Mouse (Mus musculus) thymus, adult 2 months (tissue): ENCODE data around the gene Fam180a. TPM values are rescaled to one million over a fixed set of nuclear protein-coding genes. Genes with fewer than 3 reads are reported as not detected.

ENCODE experiments used
- DNase-seq: peaks from one replicate; pipeline ENCODE4 v3.0.0; 2021
- H3K27ac ChIP-seq: fragments of 200-500 bp; 2 replicates; pipeline ENCODE4 v1.5.1; 2012; ENCODE audit warnings: low read length, control low read depth; ENCODE audit not compliant: control insufficient read depth, insufficient read depth
- H3K27me3 ChIP-seq: fragments of 200-500 bp; 2 replicates; pipeline ENCODE4 v1.6.1; 2012; ENCODE audit warnings: mild to moderate bottlenecking, low read length, moderate library complexity, mixed read lengths; ENCODE audit not compliant: control insufficient read depth, insufficient read depth
- H3K36me3 ChIP-seq: fragments of 200-500 bp; 2 replicates; pipeline ENCODE4 v1.6.1; 2012; ENCODE audit warnings: mild to moderate bottlenecking, low read length, moderate library complexity; ENCODE audit not compliant: control insufficient read depth, insufficient read depth
- H3K4me1 ChIP-seq: fragments of 200-500 bp; replicated peaks from 2 replicates; pipeline ENCODE4 v1.6.1; 2012; ENCODE audit warnings: low read length; ENCODE audit not compliant: control insufficient read depth, insufficient read depth
- H3K4me3 ChIP-seq: fragments of 200-500 bp; 2 replicates; pipeline ENCODE4 v1.5.1; 2012; ENCODE audit warnings: mild to moderate bottlenecking, low read length, control low read depth, moderate library complexity; ENCODE audit not compliant: control insufficient read depth, insufficient read depth
- CTCF ChIP-seq: fragments of 200-500 bp; IDR thresholded peaks from 2 replicates; pipeline ENCODE4 v1.5.1; 2012; ENCODE audit warnings: mild to moderate bottlenecking, control low read depth, low read length, moderate library complexity, borderline replicate concordance; ENCODE audit not compliant: control insufficient read depth, poor library complexity, insufficient read depth; ENCODE audit errors: extremely low read depth
- POLR2A ChIP-seq: fragments of 200-500 bp; IDR thresholded peaks from 2 replicates; pipeline ENCODE4 v1.6.1; 2012; ENCODE audit warnings: mild to moderate bottlenecking, low read length, control low read depth, moderate library complexity; ENCODE audit not compliant: control insufficient read depth, poor library complexity, insufficient read depth; ENCODE audit errors: extremely low read depth
- WGBS: fragments of 180-500 bp; shearing (Covaris S2); methylation state at CpG from one replicate; pipeline ENCODE4 v1.1.7; 2018; 5-methylcytosine and 5-hydroxymethylcytosine counted together
- polyA plus RNA-seq: library from polyadenylated mRNA; depleted of rRNA; stranded (reverse); fragments of >200 nt; gene quantifications from 2 replicates; pipeline ENCODE4 v1.2.3, GENCODE M21; 2012

Gene Fam180a
- polyA plus RNA-seq, 1 experiment, result 0.15 TPM

DNA sequence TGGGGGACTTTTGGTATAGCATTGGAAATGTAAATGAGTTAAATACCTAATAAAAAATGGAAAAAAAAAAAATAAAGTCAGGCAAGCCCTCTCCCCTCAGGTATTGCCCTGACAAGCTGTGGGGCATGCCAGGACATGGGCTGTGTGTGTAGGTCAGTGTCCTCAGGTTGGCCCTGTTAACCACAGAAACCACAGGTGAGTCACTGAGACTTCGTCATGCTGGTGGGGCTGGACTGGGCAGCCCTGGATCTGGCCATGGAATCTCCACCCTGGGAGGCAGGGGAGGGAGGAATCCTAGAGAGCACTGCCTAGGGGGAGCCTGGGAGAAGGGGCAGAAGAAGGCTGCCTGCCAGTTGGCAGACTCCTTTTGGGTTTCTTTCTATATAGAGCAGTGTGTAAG is 2.9 kb downstream of the Fam180a start:
- Histone ChIP-seq H3K4me3 (no peak overlapping the region), H3K36me3 (no peaks in the 10 kb centered on the region), H3K27me3 (no peaks in the 10 kb centered on the region), H3K27ac (no peak overlapping the region), H3K4me1 (no peaks in the 10 kb centered on the region)
- TF ChIP-seq POLR2A (no peak), CTCF (no peak)
- 43% methylated on average over 1 of the region's 1 CpGs for WGBS
- DNase-seq, result no peak

DNA sequence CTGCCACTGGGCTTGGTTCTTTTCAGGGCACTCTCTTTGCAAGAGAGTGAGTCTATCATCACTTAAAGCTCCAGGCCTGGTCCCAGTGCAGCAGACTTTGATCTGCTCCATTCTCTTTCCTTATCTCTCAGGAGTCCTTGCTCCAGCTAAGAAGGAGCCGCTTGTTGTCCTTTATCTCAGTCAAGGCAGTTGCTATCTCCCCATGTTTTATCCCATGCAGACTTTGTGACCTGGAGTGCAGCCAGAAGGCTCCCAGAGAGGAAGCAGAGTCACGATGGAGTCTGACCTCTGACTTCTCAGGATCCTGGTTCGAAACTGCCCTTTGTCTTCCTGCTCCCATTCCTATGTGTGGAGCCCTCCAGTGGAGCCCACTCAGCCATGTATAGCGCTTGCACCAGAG is 4.8 kb downstream of the Fam180a start:
- H3K36me3 ChIP-seq, result no peaks in the 10 kb centered on the region
- no peak for DNase-seq
- no peak for TF ChIP-seq POLR2A
- no peak for TF ChIP-seq CTCF
- WGBS, result 82% methylated on average over 4 of the region's 4 CpGs
- no peaks in the 10 kb centered on the region for H3K27me3 ChIP-seq
- H3K4me1 ChIP-seq, result no peaks in the 10 kb centered on the region
- no peak overlapping the region for H3K4me3 ChIP-seq
- H3K27ac ChIP-seq, result no peak overlapping the region

DNA sequence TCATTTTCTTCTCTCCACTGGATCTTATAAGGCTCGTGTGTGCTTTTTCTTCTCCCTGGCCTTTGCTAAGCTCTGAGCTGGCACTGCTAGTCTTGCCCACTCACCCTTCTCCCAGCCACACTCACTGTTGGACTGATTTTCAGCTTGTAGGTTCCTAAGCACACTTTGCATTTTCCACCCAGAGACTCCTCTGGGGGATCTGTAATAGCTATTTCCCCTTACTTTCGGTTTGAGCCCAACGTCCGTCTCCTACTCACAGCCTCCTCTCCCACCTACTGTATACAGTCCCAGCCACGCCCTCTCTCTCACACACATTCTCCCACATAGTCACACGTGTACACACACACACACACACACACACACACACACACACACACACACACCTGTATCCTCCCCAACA is 6.1 kb downstream of the Fam180a start:
- no peaks in the 10 kb centered on the region for H3K27me3 ChIP-seq
- no peaks in the 10 kb centered on the region for H3K4me1 ChIP-seq
- H3K4me3 ChIP-seq, result no peak overlapping the region
- H3K27ac ChIP-seq, result no peak overlapping the region
- WGBS, result 74% methylated on average over 6 of the region's 6 CpGs
- TF ChIP-seq CTCF (no peak), POLR2A (no peak)
- no peak for DNase-seq
- H3K36me3 ChIP-seq, result no peaks in the 10 kb centered on the region

DNA sequence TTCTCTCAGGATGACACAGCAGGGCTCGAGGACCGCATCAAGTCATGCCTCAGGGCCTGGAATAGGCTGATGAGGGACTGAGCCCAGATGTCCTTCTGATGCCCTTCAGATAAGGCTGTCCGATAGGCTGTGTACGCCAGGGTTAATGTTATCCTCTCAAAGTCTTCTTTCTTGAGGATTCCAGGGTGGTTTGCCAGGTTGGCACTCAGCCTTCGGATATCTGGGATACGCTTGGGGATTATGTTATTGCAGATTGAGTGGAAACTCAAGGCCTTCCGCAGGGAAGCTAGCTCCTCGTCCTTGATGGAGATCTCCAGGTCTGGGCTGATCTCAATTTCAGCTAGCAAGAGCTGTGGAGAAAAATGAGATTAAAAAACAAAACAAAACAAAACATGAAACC is 12.4 kb downstream of the Fam180a start:
- DNase-seq, result no peak
- 95% methylated on average over 8 of the region's 8 CpGs for WGBS
- Histone ChIP-seq H3K4me1 (no peaks in the 10 kb centered on the region), H3K27ac (no peak overlapping the region), H3K27me3 (no peaks in the 10 kb centered on the region), H3K36me3 (no peaks in the 10 kb centered on the region), H3K4me3 (no peak overlapping the region)
- no peak for TF ChIP-seq CTCF
- no peak for TF ChIP-seq POLR2A

DNA sequence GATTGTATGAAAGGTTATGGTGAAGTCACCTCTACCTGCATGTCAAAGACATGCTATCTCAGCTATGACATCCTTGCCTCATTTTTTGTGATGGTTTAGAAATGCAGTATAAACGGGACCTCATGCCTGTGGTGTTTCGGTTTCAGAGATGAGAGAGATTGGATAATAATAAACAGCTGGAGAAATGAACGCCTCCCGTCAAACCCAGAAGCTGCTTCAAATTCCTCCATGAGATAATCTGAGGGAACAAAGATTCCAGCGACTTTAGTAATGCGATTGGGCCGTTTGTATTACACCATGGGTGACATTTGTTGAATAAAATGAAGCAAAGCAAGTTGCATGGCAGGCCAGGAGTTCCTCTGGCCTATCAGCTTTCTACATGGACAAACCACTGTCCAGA is 16.5 kb downstream of the Fam180a start:
- TF ChIP-seq CTCF (no peak), POLR2A (no peak)

DNA sequence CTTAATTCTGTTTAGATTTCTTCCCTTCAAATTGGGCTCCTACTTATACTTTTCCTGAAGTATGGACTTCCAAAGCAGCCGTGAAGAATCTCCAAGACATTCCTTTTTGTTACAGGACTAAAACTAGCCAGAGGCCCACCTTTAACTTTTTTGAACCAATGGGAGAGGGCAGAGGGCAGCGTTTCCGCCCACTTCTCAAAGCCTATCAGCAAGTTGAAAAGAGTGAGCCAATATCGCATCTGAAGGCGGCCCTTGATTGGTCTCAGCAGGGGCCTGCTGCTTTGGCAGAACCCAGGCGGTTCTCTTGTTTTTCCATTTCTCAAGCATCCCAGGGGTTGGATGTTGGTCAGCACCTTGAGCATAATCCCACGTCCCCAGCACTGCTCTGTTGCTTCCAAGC is 17.9 kb downstream of the Fam180a start, which contains the start of gene Slc13a4:
Slc13a4 (minus strand) TSS at position 95 of the 400 bp plus-strand sequence.
- H3K4me1 ChIP-seq, result no peaks in the 10 kb centered on the region
- H3K27me3 ChIP-seq, result no peaks in the 10 kb centered on the region
- WGBS, result 79% methylated on average over 7 of the region's 7 CpGs
- DNase-seq, result no peak
- no peak for TF ChIP-seq CTCF
- H3K27ac ChIP-seq, result no peak within 1 kb of the TSS
- H3K36me3 ChIP-seq, result no peaks in the 10 kb centered on the region
- H3K4me3 ChIP-seq, result no peak within 1 kb of the TSS

More for the DNA sequence above, 16.5 kb downstream of the Fam180a start:
- Histone ChIP-seq H3K27ac (no peak overlapping the region), H3K27me3 (no peaks in the 10 kb centered on the region), H3K36me3 (no peaks in the 10 kb centered on the region), H3K4me3 (no peak overlapping the region), H3K4me1 (no peaks in the 10 kb centered on the region)
- WGBS, result 87% methylated on average over 7 of the region's 7 CpGs
- no peak for DNase-seq

DNA sequence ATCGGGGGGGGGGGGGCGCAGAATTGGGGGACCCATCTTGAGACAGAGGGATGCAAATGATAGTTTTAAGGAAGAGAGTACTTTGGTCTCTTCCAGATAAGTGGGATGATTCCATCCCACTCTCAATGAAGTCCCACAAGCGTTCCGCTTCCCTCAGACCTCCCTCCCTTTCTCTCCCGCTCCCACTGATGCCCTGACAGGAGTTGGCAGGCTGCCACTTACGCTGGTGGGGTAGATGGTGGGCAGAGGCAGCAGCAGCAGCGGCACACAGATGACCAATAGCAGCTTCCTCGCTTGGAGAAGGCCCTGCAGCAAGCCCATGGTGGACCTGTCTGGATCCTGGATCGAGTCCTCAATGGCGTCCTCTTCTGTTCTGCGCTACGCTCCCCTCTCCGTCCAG is 18.8 kb downstream of the Fam180a start:
- no peak for DNase-seq
- Histone ChIP-seq H3K27me3 (no peaks in the 10 kb centered on the region), H3K4me3 (no peak overlapping the region), H3K27ac (no peak overlapping the region), H3K36me3 (no peaks in the 10 kb centered on the region), H3K4me1 (no peaks in the 10 kb centered on the region)
- no peak for TF ChIP-seq CTCF
- no peak for TF ChIP-seq POLR2A
- WGBS, result 90% methylated on average over 13 of the region's 13 CpGs
